Mouse (Mus musculus) limb, embryonic 10.5 days (tissue): ENCODE data around the gene Camk1g. TPM values are rescaled to one million over a fixed set of nuclear protein-coding genes. Genes with fewer than 3 reads are reported as not detected.

Experiments
- DNase-seq: peaks from one replicate; pipeline ENCODE4 v3.0.0-alpha.2; 2017; ENCODE audit warnings: low spot score
- H3K27ac ChIP-seq: fragments of 300-500 bp; sonication (generic); 2 replicates; pipeline ENCODE4 v1.5.1; 2016; ENCODE audit warnings: mild to moderate bottlenecking
- H3K27me3 ChIP-seq: fragments of 300-500 bp; sonication (generic); 2 replicates; pipeline ENCODE4 v1.6.1; 2016; ENCODE audit warnings: low read depth, mild to moderate bottlenecking; ENCODE audit not compliant: poor library complexity, severe bottlenecking
- H3K36me3 ChIP-seq: fragments of 300-500 bp; sonication (generic); 2 replicates; pipeline ENCODE4 v1.6.1; 2016; ENCODE audit warnings: mild to moderate bottlenecking, moderate library complexity
- H3K4me1 ChIP-seq: fragments of 300-500 bp; sonication (generic); 2 replicates; pipeline ENCODE4 v1.6.1; 2016
- H3K4me3 ChIP-seq: fragments of 300-500 bp; sonication (generic); 2 replicates; pipeline ENCODE4 v1.5.1; 2016; ENCODE audit warnings: mild to moderate bottlenecking, moderate library complexity
- H3K9me3 ChIP-seq: fragments of 300-500 bp; sonication (generic); replicated peaks from 2 replicates; pipeline ENCODE4 v1.6.1; 2016; ENCODE audit warnings: mild to moderate bottlenecking
- WGBS: fragments of 180-500 bp; shearing (Covaris S2); methylation state at CpG from one replicate; pipeline ENCODE4 v1.1.7; 2016; 5-methylcytosine and 5-hydroxymethylcytosine counted together
- polyA plus RNA-seq: library from polyadenylated mRNA; unstranded; fragments of >200 nt; fragmentation: Nextera tagmentation; extraction: Ambion mirVana; gene quantifications from 2 replicates; pipeline ENCODE4 v1.2.1, GENCODE M21; 2016

The Camk1g gene
- polyA plus RNA-seq, 1 experiment from 2014 or later, result 13.2 TPM

DNA sequence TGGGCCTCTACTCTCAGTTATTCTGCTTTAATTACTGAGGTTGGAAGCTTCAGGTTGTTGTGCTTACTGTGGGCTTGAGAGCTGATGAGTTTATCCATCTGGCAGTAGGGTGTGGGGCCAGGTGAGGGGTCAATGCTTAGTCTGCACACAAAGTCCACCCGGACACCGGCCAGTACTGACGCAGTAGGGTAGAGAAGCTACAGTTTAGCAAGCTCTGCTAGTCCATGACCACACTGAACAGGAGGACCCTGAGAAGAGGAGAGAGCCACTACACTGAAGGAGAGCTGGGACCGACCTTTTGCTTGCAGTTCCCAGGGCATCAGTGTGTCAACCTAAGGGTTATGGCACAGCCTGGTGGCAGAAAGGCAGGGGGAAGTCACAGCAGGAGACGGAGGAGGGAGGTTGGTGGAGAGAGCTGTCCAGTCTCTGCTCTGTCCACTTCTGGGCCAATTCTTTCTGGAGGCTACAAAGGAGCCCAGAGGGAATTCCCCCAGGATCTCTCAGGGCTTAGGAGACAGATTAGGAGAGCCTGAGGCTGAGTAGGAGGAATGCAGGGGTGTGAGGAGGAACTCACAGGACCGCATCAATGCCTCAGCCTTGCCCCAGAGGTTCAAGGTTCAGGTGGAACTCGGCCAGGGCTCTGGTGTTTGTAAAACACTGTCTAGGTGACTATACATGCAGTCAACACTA lies 43.5 kb downstream of the Camk1g start:
- 71% methylated on average over 7 of the region's 7 CpGs for WGBS
- Histone ChIP-seq H3K36me3 (no peaks in the 10 kb centered on the region), H3K27me3 (no peaks in the 10 kb centered on the region), H3K9me3 (no peaks in the 10 kb centered on the region), H3K27ac (no peak overlapping the region), H3K4me3 (no peak overlapping the region), H3K4me1 (peaks cover 10% of the 10 kb centered on the region)
- DNase-seq, result no peak

DNA sequence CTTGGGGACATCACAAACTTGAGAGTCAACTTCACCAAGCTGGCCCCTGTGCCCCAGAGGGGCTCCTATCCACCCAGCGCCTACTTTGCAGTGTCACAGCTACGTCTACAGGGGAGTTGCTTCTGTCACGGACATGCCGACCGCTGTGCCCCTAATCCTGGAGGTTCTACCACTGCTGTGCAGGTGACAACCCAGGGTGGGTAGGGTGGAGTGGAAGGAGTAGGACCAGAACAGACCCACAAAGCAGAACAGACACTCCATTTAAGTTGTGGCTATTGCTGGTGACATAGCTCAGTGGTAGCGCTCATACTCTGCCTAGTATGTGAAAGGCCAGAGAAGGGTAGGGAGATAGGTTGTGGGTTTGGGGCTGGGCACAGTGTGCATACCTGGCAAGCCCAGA lies 44.2 kb downstream of the Camk1g start:
- 92% methylated on average over 6 of the region's 6 CpGs for WGBS
- H3K36me3 ChIP-seq, result no peaks in the 10 kb centered on the region
- DNase-seq, result no peak

DNA sequence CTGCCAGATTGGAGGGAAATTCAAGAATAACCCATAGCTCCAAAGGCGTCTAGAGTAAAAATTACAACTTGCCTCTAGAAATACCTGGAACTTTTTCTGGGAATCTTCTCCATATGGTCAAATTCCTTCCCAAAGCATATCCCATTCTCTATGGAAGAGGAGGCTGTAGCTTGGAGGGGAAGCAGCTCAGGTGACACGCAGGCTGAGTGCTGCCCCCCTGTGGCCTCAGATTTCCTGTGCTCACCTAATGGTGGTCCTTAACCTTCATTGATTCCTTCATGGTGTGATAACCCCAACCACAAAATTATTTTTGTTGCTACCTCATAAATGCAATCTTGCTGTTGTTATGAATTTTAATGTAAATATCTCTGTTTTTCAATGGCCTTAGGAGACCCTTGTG lies 45.9 kb downstream of the Camk1g start:
- DNase-seq, result peak; percentile 56
- H3K4me3 ChIP-seq, result no peak overlapping the region
- H3K4me1 ChIP-seq, result peaks cover 2% of the 10 kb centered on the region; the same call in 1 of the 2 replicates
- no peaks in the 10 kb centered on the region for H3K36me3 ChIP-seq
- WGBS, result 43% methylated on average over 2 of the region's 2 CpGs
- H3K27ac ChIP-seq, result no peak overlapping the region
- H3K9me3 ChIP-seq, result no peaks in the 10 kb centered on the region
- H3K27me3 ChIP-seq, result no peaks in the 10 kb centered on the region

More for the DNA sequence above, 44.2 kb downstream of the Camk1g start:
- Histone ChIP-seq H3K9me3 (no peaks in the 10 kb centered on the region), H3K4me1 (peaks cover 10% of the 10 kb centered on the region), H3K4me3 (no peak overlapping the region), H3K27me3 (no peaks in the 10 kb centered on the region), H3K27ac (no peak overlapping the region)

DNA sequence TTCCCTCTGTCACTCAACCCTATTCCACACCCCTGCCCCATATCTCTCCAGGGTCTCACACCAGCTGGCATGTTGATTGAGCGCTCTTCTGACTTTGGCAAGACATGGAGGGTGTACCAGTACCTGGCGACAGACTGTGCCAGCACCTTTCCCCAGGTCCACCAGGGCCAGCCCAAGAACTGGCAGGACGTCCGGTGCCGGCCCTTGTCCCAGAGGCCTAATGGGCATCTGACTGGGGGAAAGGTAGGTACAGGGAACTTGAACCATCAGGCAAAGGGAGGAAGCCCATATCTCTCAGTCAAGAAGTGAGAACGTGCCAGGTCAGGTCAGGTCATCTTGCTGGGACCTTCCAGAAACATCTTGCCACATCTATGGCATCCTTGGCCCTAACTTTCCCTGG lies 46.4 kb downstream of the Camk1g start:
- Histone ChIP-seq H3K4me1 (peaks cover 2% of the 10 kb centered on the region; the same call in 1 of the 2 replicates), H3K27ac (no peak overlapping the region), H3K27me3 (no peaks in the 10 kb centered on the region), H3K4me3 (no peak overlapping the region), H3K36me3 (no peaks in the 10 kb centered on the region), H3K9me3 (no peaks in the 10 kb centered on the region)
- WGBS, result 92% methylated on average over 6 of the region's 6 CpGs
- DNase-seq, result no peak

DNA sequence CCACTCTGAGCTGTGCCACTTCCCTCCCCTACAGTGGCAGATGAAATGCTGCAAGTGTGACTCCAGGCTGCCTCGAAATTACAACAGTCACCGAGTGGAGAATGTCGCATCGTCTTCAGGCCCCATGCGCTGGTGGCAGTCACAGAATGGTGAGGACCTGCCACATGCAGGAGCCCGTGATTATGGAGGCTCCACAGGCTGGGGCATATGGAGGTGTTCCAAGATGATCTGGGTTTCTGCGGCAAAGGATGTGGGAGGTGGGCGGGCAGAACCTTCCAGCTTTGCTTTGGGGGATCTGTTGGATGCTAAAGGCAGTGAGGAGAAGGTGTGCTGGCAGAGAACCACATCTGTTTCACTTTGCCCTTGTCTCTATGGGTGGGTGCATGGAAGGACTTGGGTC lies 49.7 kb downstream of the Camk1g start:
- Histone ChIP-seq H3K9me3 (no peaks in the 10 kb centered on the region), H3K36me3 (no peaks in the 10 kb centered on the region), H3K4me3 (no peak overlapping the region), H3K27me3 (no peaks in the 10 kb centered on the region), H3K4me1 (peaks cover 5% of the 10 kb centered on the region; the same call in 1 of the 2 replicates), H3K27ac (no peak overlapping the region)
- DNase-seq, result no peak
- WGBS, result 87% methylated on average over 8 of the region's 8 CpGs

DNA sequence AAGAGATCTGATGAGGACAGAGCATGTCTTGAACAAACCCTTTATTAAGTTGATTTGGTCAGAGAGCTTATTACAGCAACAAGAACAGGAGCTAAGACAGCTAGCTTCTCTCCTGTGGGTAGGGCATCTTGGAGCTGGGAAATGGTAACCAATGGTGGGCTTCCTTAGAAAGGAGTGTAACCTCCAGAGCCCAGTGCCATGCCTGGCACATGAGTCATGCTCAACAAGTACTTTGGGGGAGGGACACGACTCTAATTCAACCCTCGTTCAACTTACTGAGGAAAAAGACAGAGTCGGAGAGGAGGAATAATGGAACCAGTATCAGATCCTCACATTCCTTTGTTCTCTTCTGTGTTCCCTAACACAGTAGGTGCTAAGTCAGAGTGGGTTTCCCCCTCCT lies 50.4 kb downstream of the Camk1g start:
- H3K27me3 ChIP-seq, result no peaks in the 10 kb centered on the region
- peaks cover 5% of the 10 kb centered on the region; the same call in 1 of the 2 replicates for H3K4me1 ChIP-seq
- no peak overlapping the region for H3K27ac ChIP-seq
- DNase-seq, result no peak
- no peaks in the 10 kb centered on the region for H3K9me3 ChIP-seq
- no peak overlapping the region for H3K4me3 ChIP-seq
- no peaks in the 10 kb centered on the region for H3K36me3 ChIP-seq
- 85% methylated on average over 3 of the region's 3 CpGs for WGBS

DNA sequence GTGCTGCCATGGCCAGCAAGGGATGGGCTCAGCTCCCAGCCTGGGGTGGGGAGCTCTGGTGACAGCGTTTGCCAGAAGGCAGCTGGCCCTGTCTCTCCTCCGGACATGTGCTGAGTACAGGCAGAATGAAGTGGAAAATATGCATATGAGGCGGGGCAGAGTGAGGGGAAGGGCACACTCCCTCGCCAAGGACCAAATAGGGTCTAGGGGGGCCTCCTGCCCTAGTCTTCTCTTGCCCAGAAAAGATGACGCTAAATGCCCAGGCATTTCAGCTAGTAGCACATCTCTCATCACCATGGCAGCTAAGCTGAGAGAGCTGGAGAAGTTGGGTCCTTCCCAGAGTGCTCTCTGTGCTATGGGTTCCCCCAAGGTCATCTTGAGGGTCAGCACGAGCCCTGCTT lies 52.9 kb downstream of the Camk1g start:
- Histone ChIP-seq H3K36me3 (no peaks in the 10 kb centered on the region), H3K4me3 (no peak overlapping the region), H3K27me3 (no peaks in the 10 kb centered on the region), H3K27ac (no peak overlapping the region), H3K4me1 (peaks cover 15% of the 10 kb centered on the region), H3K9me3 (no peaks in the 10 kb centered on the region)
- DNase-seq, result no peak
- WGBS, result 66% methylated on average over 6 of the region's 6 CpGs

DNA sequence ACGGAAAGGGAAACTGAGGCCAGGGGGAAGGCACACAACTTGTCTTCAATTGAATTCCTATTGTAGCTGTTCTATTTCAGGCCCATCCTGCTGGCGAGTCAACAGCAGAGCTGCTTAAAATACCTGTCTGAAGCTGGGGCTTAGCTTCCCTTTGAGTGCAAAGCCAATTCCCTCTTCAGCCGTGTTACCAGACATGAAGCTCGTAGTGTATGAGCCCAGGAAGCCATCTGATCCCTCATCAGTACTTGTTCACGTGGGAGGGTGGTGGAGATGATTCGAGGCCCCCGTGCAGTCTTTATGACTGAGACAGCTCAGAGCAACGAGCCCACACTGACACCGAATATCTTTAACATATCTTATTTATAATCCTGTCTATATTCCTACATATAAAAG lies 53.7 kb downstream of the Camk1g start:
- H3K9me3 ChIP-seq, result no peaks in the 10 kb centered on the region
- H3K27me3 ChIP-seq, result no peaks in the 10 kb centered on the region
- no peak overlapping the region for H3K27ac ChIP-seq
- no peak overlapping the region for H3K4me3 ChIP-seq
- 87% methylated on average over 9 of the region's 9 CpGs for WGBS
- H3K36me3 ChIP-seq, result no peaks in the 10 kb centered on the region
- DNase-seq, result no peak
- peaks cover 20% of the 10 kb centered on the region for H3K4me1 ChIP-seq

DNA sequence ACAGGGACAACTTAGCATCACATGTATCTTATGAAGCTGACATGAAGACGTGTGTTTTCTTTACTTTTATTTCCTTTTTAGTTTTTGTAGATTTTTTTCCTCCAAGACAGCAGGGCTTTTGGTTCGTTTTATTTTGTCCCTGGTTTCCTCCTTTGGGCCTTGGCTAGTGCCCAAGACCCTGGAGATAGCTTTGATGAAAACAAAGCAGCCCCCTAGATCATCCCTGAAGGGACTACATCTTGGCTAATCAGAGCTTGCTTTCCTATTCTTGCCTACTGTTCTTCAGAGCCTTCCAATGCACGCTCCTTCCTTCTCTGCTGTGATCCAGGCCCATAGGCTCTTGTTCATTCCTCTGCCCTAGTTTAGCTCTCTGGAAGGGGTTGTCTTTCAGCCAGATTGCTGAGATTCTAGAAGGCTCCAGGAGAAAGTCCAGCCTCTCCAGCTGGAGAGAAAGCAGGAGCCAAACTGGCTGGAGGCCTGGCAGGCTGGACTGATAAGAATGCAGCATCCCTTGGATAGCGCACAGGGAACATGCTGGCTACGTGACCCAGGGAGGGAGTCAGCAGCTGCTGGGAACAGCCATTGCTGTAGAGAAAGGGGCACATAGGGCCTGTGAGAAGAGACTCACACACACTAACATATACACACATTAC lies 54.3 kb downstream of the Camk1g start:
- 75% methylated on average over 5 of the region's 5 CpGs for WGBS
- no peaks in the 10 kb centered on the region for H3K9me3 ChIP-seq
- no peak overlapping the region for H3K4me3 ChIP-seq
- no peak for DNase-seq
- H3K27me3 ChIP-seq, result no peaks in the 10 kb centered on the region
- H3K36me3 ChIP-seq, result no peaks in the 10 kb centered on the region
- H3K4me1 ChIP-seq, result peaks cover 20% of the 10 kb centered on the region
- no peak overlapping the region for H3K27ac ChIP-seq

DNA sequence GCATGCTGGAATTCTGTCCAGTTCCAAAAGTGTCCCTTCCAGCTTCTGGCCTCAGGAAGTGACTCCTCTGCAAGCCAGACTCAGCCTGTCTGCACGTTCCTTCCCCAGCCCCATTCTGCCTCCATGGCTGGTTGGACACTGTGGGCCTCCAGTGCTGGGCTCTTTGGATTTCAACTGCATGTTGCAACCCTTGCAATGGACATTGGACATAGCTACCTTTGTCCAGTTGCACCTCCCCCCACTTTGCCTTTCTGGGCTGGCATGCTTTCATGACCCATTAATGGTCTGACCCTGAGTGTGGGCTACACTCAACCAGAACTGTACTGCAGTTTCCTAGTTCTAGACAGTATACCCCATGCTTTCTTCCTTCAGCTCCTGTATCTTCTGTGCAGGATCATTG lies 58.5 kb downstream of the Camk1g start:
- DNase-seq, result no peak
- H3K9me3 ChIP-seq, result no peaks in the 10 kb centered on the region
- H3K36me3 ChIP-seq, result no peaks in the 10 kb centered on the region
- no peak overlapping the region for H3K4me3 ChIP-seq
- H3K4me1 ChIP-seq, result peaks cover 16% of the 10 kb centered on the region
- no peak overlapping the region for H3K27ac ChIP-seq
- H3K27me3 ChIP-seq, result no peaks in the 10 kb centered on the region
- WGBS, result 83% methylated on average over 1 of the region's 1 CpGs

DNA sequence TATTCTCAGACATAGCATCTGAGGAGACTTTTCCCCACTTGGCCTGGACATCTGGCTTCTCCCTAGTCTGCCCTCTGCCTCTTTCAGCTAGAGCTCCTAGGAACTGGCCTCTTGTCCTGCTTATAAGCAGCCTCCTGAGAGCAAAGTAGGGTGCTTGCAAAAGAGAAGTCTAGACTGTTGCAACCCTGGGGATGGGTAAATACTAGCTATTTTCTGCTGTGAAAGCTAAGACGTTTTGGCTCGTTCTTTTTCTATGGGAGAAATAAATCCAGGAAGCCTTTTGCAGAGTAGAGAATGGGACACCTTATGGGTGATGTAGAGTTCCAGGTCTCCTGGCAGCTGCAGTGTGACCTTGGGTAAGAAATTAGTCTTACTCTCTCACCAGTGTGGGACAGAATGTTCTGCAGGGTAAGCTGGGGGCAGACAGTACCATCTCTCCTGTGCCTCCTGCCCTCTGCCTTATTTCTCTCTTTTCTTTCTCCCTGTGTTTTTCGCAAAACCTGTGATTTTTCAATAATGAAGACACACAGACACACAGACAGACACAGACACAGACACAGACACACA lies 59.5 kb downstream of the Camk1g start:
- Histone ChIP-seq H3K4me3 (no peak overlapping the region), H3K27me3 (no peaks in the 10 kb centered on the region), H3K4me1 (peaks cover 16% of the 10 kb centered on the region), H3K27ac (no peak overlapping the region), H3K36me3 (no peaks in the 10 kb centered on the region), H3K9me3 (no peaks in the 10 kb centered on the region)
- no peak for DNase-seq
- 93% methylated on average over 3 of the region's 3 CpGs for WGBS

DNA sequence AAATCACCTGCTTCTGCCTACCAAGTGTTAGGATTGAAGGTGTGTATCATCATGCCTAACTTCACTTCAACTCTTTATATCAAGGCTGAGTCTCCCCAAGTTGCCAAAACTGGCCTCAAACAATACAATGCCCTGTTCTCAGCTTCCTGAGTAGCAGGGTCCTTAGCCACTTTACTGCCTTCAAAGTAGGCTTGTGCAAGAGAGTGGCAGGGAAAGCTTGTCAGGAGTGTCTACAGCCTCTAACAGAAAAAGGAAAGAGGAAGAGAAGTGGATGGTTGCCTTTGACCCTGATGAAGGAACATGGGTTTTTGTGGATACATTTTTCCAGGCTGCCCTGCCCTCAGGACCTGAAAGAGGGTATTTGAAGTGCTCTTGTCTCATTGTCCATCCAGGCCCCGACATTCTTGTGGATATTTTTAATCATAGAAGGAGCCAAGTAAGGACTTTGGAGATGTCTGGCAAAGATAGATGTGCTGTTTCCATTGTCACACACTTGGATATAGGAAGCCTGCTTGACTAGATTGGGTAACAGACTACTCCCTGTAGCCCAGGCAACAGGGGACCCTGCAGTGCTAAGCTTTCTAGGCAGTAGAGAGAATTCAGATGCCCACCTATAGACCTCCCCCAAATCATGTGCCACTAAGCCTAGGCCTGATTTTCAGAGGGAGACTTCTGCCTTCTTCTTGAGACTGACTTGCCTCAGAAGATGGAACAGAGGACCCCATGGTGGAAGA lies 60.1 kb downstream of the Camk1g start:
- Histone ChIP-seq H3K27ac (no peak overlapping the region), H3K4me1 (peaks cover 20% of the 10 kb centered on the region), H3K4me3 (no peak overlapping the region), H3K36me3 (no peaks in the 10 kb centered on the region), H3K9me3 (no peaks in the 10 kb centered on the region), H3K27me3 (no peaks in the 10 kb centered on the region)
- DNase-seq, result no peak
- WGBS, result 81% methylated on average over 1 of the region's 1 CpGs

DNA sequence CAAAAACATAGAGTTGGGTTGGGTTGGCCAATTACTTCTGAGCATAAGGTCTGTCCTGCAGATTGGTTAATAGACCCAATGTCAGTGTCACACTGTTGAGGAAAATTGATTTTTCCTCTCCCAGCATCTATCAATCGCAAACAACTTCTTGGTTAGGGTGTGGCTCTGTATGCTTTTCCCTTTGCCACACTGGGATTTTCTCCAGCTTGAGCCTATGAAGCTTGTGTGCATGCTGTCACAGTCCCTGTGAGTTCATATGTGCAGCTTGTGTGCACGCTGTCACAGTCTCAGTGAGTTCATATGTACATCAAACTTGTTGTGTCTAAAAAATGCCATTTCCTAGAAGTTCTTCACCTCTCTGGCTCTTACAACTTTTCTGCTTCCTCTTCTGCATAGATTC lies 63.3 kb downstream of the Camk1g start:
- no peak for DNase-seq
- 89% methylated on average over 2 of the region's 2 CpGs for WGBS
- H3K9me3 ChIP-seq, result no peaks in the 10 kb centered on the region

More for the DNA sequence above, 63.3 kb downstream of the Camk1g start:
- Histone ChIP-seq H3K36me3 (no peaks in the 10 kb centered on the region), H3K4me3 (no peak overlapping the region), H3K27me3 (0 out of 2 replicates have a peak, but pooled peaks cover 6% of the 10 kb centered on the region), H3K27ac (no peak overlapping the region), H3K4me1 (peaks cover 11% of the 10 kb centered on the region)
